Mouse (Mus musculus) liver, embryonic 12.5 days (tissue): Measurements from ENCODE around the gene Xndc1. TPM values are rescaled to one million over a fixed set of nuclear protein-coding genes. Genes with fewer than 3 reads are reported as not detected.
A peak's percentile ranks its signal among the peaks of the same experiment; 100 is the strongest.
"Not testable (repeated sequence)": the region's sequence is repeated elsewhere in the genome, so short reads cannot be mapped to it uniquely, and the experiment has no call there.

ENCODE experiments used
- ATAC-seq: fragments of 200-750 bp; cut with Nextera tagmentation; 2 replicates; pipeline ENCODE4 v1.8.0; 2017; ENCODE audit warnings: moderate number of reproducible peaks, mild to moderate bottlenecking, moderate library complexity
- H3K27ac ChIP-seq: fragments of 300-500 bp; sonication (generic); 2 replicates; pipeline ENCODE4 v1.5.1; 2016; ENCODE audit warnings: mild to moderate bottlenecking
- H3K27me3 ChIP-seq: fragments of 300-500 bp; sonication (generic); replicated peaks from 2 replicates; pipeline ENCODE4 v1.6.1; 2016; ENCODE audit warnings: mild to moderate bottlenecking, moderate library complexity
- H3K36me3 ChIP-seq: fragments of 300-500 bp; sonication (generic); 2 replicates; pipeline ENCODE4 v1.6.1; 2016; ENCODE audit warnings: mild to moderate bottlenecking, moderate library complexity
- H3K4me1 ChIP-seq: fragments of 300-500 bp; sonication (generic); 2 replicates; pipeline ENCODE4 v1.6.1; 2016
- H3K4me2 ChIP-seq: fragments of 300-500 bp; sonication (generic); 2 replicates; pipeline ENCODE4 v1.6.1; 2016; ENCODE audit warnings: mild to moderate bottlenecking, moderate library complexity
- H3K4me3 ChIP-seq: fragments of 300-500 bp; sonication (generic); 2 replicates; pipeline ENCODE4 v1.5.1; 2016; ENCODE audit warnings: mild to moderate bottlenecking, moderate library complexity
- H3K9ac ChIP-seq: fragments of 300-500 bp; sonication (generic); 2 replicates; pipeline ENCODE4 v1.6.1; 2016; ENCODE audit warnings: mild to moderate bottlenecking, moderate library complexity
- H3K9me3 ChIP-seq: fragments of 300-500 bp; sonication (generic); replicated peaks from 2 replicates; pipeline ENCODE4 v1.6.1; 2016; ENCODE audit warnings: mild to moderate bottlenecking, moderate library complexity
- WGBS: fragments of 180-500 bp; shearing (Covaris S2); methylation state at CpG from one replicate; pipeline ENCODE4 v1.1.7; 2016; ENCODE audit not compliant: insufficient replicate concordance; 5-methylcytosine and 5-hydroxymethylcytosine counted together
- polyA plus RNA-seq: library from polyadenylated mRNA; unstranded; fragments of >200 nt; fragmentation: Nextera tagmentation; extraction: Ambion mirVana; gene quantifications from 2 replicates; pipeline ENCODE4 v1.2.1, GENCODE M21; 2016

The Xndc1 gene
- polyA plus RNA-seq, 1 experiment from 2014 or later = 21.0 TPM

DNA sequence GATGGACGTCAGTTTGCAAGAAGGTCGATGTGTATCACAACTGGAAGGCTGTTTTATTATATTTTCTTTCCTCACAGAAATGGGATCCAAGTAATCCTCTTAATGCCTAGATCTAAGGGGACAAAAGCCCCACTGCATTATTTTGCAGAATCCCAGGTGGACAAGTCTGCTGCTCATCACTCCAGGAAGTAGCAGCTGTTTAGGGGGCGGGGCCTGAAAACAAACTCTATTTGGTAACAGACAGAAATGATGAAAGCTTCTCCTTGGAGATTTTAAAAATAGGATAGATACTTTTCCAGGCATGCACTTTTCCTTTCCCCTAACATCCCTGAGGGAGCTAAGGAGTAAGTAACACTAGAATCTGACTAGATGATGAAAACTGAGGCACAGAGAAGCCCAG lies 28.0 kb upstream of the Xndc1 start:
- H3K36me3 ChIP-seq = peaks cover 92% of the 10 kb centered on the region
- H3K4me2 ChIP-seq = no peak overlapping the region
- H3K4me3 ChIP-seq = no peak overlapping the region
- no peaks in the 10 kb centered on the region for H3K4me1 ChIP-seq
- no peak overlapping the region for H3K27ac ChIP-seq
- H3K9ac ChIP-seq = no peak overlapping the region
- H3K9me3 ChIP-seq = no peaks in the 10 kb centered on the region
- ATAC-seq = no peak
- 81% methylated on average over 3 of the region's 3 CpGs for WGBS
- no peaks in the 10 kb centered on the region for H3K27me3 ChIP-seq

- no peak overlapping the region for H3K4me3 ChIP-seq
- no peak overlapping the region for H3K27ac ChIP-seq
- H3K27me3 ChIP-seq = no peaks in the 10 kb centered on the region
- no peaks in the 10 kb centered on the region for H3K9me3 ChIP-seq
- 0 out of 2 replicates have a peak, but pooled peaks cover 3% of the 10 kb centered on the region for H3K4me1 ChIP-seq
- ATAC-seq = no peak
- peaks cover 50% of the 10 kb centered on the region for H3K36me3 ChIP-seq
- H3K4me2 ChIP-seq = no peak overlapping the region
- H3K9ac ChIP-seq = no peak overlapping the region
- 50% methylated on average over 2 of the region's 2 CpGs for WGBS
Observed at GRCm38 (mm10) chr7:102042314-102042713, 23.0 kb upstream of the Xndc1 start.

DNA sequence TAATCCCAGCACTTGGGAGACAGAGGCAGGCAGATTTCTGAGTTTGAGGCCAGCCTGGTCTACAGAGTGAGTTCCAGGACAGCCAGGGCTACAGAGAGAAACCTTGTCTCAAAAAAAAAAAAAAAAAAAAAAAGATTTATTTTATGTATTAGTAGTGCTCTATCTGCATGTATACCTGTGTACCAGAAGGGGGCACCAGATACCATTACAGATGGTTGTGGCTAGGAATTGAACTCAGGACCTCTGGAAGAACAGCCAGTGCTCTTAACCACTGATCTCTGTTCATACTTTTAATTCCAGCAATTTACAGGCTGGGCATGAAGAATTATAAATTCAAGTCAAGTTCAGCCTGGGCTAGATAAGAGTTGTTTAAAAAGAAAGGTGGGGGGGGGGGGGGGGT lies 16.8 kb upstream of the Xndc1 start:
- not testable (repeated sequence) for H3K4me2 ChIP-seq, H3K27ac ChIP-seq, H3K4me1 ChIP-seq, H3K9ac ChIP-seq, H3K9me3 ChIP-seq, ATAC-seq, H3K27me3 ChIP-seq, H3K4me3 ChIP-seq
- peaks cover 23% of the 10 kb centered on the region for H3K36me3 ChIP-seq

- no peaks in the 10 kb centered on the region for H3K27me3 ChIP-seq
- 35% methylated on average over 3 of the region's 3 CpGs for WGBS
- ATAC-seq = no peak
- no peaks in the 10 kb centered on the region for H3K9me3 ChIP-seq
- H3K36me3 ChIP-seq = peaks cover 40% of the 10 kb centered on the region
- H3K4me1 ChIP-seq = peaks cover 43% of the 10 kb centered on the region
- no peak overlapping the region for H3K4me3 ChIP-seq
- H3K4me2 ChIP-seq = no peak overlapping the region
- no peak overlapping the region for H3K27ac ChIP-seq
- no peak overlapping the region for H3K9ac ChIP-seq
Observed at GRCm38 (mm10) chr7:102061353-102061752, 4.0 kb upstream of the Xndc1 start.

GRCm38 (mm10) chr7:102062203-102062602 lies 3.1 kb upstream of the Xndc1 start:
- no peak overlapping the region for H3K4me2 ChIP-seq
- H3K9ac ChIP-seq = no peak overlapping the region
- H3K27ac ChIP-seq = no peak overlapping the region
- 63% methylated on average over 1 of the region's 1 CpGs for WGBS
- H3K36me3 ChIP-seq = peaks cover 33% of the 10 kb centered on the region
- H3K9me3 ChIP-seq = no peaks in the 10 kb centered on the region
- ATAC-seq = no peak
- H3K27me3 ChIP-seq = no peaks in the 10 kb centered on the region
- H3K4me3 ChIP-seq = no peak overlapping the region
- H3K4me1 ChIP-seq = peaks cover 48% of the 10 kb centered on the region

DNA sequence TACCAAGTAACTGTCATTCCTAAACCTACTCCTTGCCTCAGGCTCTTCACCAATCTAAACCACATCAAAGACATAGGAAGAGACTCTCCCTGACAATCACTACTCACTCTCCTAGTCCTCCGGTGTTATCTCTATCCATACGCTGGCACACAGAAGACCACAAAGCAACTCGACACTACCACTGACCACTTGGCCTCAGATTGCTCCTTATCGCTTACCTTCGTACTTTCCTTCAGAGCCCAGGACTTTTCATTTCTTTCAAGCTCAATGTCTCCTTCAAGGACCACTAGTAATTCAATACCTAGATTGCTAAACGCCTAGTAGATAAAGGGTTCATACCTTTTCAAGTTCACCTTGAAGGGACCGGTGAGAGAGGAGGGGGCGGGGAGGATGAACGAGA lies 1.4 kb upstream of the Xndc1 start:
- no peak for ATAC-seq
- Histone ChIP-seq H3K4me1 (peaks cover 51% of the 10 kb centered on the region), H3K27ac (no peak overlapping the region), H3K4me2 (peak overlapping the region; percentile 87), H3K4me3 (peak overlapping the region; percentile 83), H3K36me3 (peaks cover 26% of the 10 kb centered on the region), H3K27me3 (no peaks in the 10 kb centered on the region), H3K9ac (peak overlapping the region; percentile 82), H3K9me3 (no peaks in the 10 kb centered on the region)
- 30% methylated on average over 9 of the region's 9 CpGs for WGBS

GRCm38 (mm10) chr7:102064655-102065045 lies 661 bp upstream of the Xndc1 start:
- Histone ChIP-seq H3K36me3 (peaks cover 23% of the 10 kb centered on the region), H3K27me3 (no peaks in the 10 kb centered on the region), H3K4me1 (peaks cover 51% of the 10 kb centered on the region), H3K4me3 (peak overlapping the region; percentile 83), H3K4me2 (peak overlapping the region; percentile 87), H3K9ac (peak overlapping the region; percentile 82), H3K9me3 (no peaks in the 10 kb centered on the region), H3K27ac (peak overlapping the region; percentile 77; the same call in 1 of the 2 replicates)
- WGBS = 0% methylated on average over 9 of the region's 9 CpGs
- peak; percentile 10; the same call in 1 of the 2 replicates for ATAC-seq

GRCm38 (mm10) chr7:102066363-102066762 lies 1.1 kb downstream of the Xndc1 start:
- ATAC-seq = no peak
- WGBS = 66% methylated on average over 6 of the region's 6 CpGs

DNA sequence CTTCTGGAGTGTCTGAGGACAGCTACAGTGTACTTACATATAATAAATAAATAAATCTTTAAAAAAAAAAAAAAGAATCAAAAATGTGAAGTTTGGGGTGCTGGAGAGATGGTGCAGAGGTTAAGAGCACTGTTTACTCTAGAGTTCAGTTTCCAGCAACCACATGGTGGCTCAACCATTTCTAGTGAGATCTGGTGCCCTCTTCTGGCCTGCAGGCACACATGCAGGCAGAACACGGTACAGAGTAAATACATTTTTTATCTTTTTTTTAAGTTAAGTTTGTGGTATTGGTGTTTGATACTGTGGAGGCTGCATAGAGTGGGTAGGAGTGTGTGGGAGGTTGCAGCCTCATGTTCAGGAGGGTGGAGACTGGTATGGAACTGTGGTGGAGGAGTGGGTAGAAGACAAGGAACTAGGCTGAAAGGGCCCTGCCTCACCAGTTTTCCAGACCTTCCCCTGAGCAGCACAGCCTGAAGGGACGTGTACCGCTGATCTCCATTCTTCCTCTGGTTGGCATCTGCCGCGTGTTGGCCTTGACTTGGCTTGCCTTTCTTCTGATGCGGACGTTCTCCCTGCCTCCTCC lies 11.5 kb downstream of the Xndc1 start:
- Histone ChIP-seq H3K36me3 (peaks cover 97% of the 10 kb centered on the region), H3K9ac (no peak overlapping the region), H3K27ac (no peak overlapping the region), H3K9me3 (no peaks in the 10 kb centered on the region), H3K4me1 (no peaks in the 10 kb centered on the region), H3K27me3 (no peaks in the 10 kb centered on the region), H3K4me3 (no peak overlapping the region), H3K4me2 (no peak overlapping the region)
- ATAC-seq = peak; percentile 37; the same call in 1 of the 2 replicates
- 75% methylated on average over 7 of the region's 7 CpGs for WGBS

More at GRCm38 (mm10) chr7:102066363-102066762, 1.1 kb downstream of the Xndc1 start:
- peak overlapping the region; percentile 82 for H3K9ac ChIP-seq
- no peaks in the 10 kb centered on the region for H3K27me3 ChIP-seq
- H3K4me1 ChIP-seq = peaks cover 40% of the 10 kb centered on the region
- H3K4me2 ChIP-seq = peak overlapping the region; percentile 87
- peak overlapping the region; percentile 77 for H3K27ac ChIP-seq
- H3K4me3 ChIP-seq = peak overlapping the region; percentile 83
- H3K36me3 ChIP-seq = peaks cover 29% of the 10 kb centered on the region
- no peaks in the 10 kb centered on the region for H3K9me3 ChIP-seq

GRCm38 (mm10) chr7:102078517-102078916 lies 13.2 kb downstream of the Xndc1 start:
- peaks cover 97% of the 10 kb centered on the region for H3K36me3 ChIP-seq
- no peaks in the 10 kb centered on the region for H3K27me3 ChIP-seq
- H3K4me1 ChIP-seq = no peaks in the 10 kb centered on the region
- WGBS = 74% methylated on average over 7 of the region's 7 CpGs
- no peak overlapping the region for H3K27ac ChIP-seq
- no peaks in the 10 kb centered on the region for H3K9me3 ChIP-seq
- no peak overlapping the region for H3K4me2 ChIP-seq
- H3K9ac ChIP-seq = no peak overlapping the region
- no peak overlapping the region for H3K4me3 ChIP-seq
- no peak for ATAC-seq

GRCm38 (mm10) chr7:102080311-102080710 lies 15.0 kb downstream of the Xndc1 start:
- Histone ChIP-seq H3K4me1 (no peaks in the 10 kb centered on the region), H3K9ac (no peak overlapping the region), H3K9me3 (no peaks in the 10 kb centered on the region), H3K4me2 (no peak overlapping the region), H3K27ac (no peak overlapping the region), H3K4me3 (no peak overlapping the region), H3K27me3 (no peaks in the 10 kb centered on the region), H3K36me3 (peaks cover 94% of the 10 kb centered on the region)
- 81% methylated on average over 8 of the region's 8 CpGs for WGBS
- ATAC-seq = no peak

DNA sequence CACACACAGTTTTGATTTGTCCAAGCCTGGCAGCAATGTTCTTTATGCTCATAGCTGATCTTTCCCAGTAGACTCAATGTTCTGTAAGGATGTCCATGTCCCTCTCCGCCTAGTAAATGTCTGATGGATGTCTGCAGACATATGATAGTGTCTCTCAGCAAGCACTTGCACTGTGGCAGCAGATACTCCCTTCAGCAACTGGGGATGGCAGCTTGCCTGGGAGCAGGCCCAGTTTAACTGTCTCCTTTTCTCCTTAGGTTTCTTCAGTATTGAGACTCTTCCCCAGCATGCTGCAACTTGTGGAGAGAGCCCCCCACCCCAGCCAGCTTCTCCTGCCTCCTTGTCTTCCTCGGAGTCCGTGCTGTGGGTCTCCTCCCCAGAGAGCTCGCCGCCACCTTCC lies 16.5 kb downstream of the Xndc1 start:
- no peak overlapping the region for H3K4me3 ChIP-seq
- no peaks in the 10 kb centered on the region for H3K4me1 ChIP-seq
- 86% methylated on average over 5 of the region's 5 CpGs for WGBS
- H3K27ac ChIP-seq = no peak overlapping the region
- peaks cover 80% of the 10 kb centered on the region for H3K36me3 ChIP-seq
- no peak for ATAC-seq
- H3K27me3 ChIP-seq = no peaks in the 10 kb centered on the region
- no peaks in the 10 kb centered on the region for H3K9me3 ChIP-seq
- H3K4me2 ChIP-seq = no peak overlapping the region
- no peak overlapping the region for H3K9ac ChIP-seq

GRCm38 (mm10) chr7:102082816-102083215 lies 17.5 kb downstream of the Xndc1 start, which contains the start of gene Trpc2:
Trpc2 (plus strand) TSS chr7:102083116.
- Histone ChIP-seq H3K27me3 (no peaks in the 10 kb centered on the region), H3K4me1 (no peaks in the 10 kb centered on the region), H3K9me3 (no peaks in the 10 kb centered on the region), H3K27ac (no peak within 1 kb of the TSS), H3K9ac (no peak within 1 kb of the TSS), H3K36me3 (peaks cover 70% of the 10 kb centered on the region), H3K4me2 (no peak within 1 kb of the TSS), H3K4me3 (no peak within 1 kb of the TSS)
- ATAC-seq = no peak
- 71% methylated on average over 5 of the region's 5 CpGs for WGBS
